Mouse (Mus musculus): Measurements from ENCODE around the gene Oser1.
A peak's percentile ranks its signal among the peaks of the same experiment; 100 is the strongest.
"Not testable (repeated sequence)": the region's sequence is repeated elsewhere in the genome, so short reads cannot be mapped to it uniquely, and the experiment has no call there.

The Oser1 gene

GRCm38 (mm10) chr2:163443543-163443942 is 19.0 kb upstream of the Oser1 start:
- DNase-seq (ENCODE audit: low spot score): no peak

GRCm38 (mm10) chr2:163439488-163439887 is 15.0 kb upstream of the Oser1 start:
- DNase-seq (ENCODE audit: low spot score): no peak

DNA sequence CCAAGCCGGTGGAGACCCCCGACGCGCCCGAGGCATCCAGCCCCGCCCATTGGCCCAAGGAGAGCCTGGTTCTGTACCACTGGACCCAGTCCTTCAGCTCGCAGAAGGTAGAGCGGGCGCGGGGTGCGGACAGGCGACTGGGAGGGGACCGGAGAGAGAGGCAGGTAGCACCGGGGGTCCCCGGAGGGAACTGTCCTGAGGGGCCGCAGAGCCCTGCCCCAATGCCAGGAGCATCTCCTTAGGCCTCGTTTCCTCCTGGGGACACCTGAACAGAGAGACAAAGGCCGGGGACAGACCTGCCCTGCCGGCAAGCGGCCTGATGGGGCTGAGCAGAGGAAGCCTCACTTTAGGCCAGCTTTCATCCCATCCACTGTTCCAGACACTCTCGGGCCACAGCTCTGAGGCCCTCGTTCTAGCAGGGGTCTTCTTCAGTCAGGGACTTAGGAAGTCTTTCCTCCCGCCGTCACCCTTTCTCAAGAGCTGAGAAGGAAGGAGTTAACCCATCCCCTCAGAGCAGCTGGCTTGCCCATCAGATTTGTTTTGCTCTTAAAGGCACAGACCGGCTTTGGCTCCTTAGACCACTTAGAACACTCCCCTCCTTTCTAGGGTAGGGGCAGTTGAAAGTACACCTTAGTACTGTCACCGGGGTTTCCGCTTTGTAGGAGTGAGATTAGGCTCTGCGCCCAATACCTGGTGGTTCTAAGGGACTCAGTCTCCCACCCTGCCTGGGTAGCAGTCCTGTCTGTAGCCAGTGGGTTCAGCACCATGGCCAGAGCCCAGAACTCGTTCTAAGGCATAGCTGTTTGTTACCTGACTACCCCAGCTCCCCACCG is 14.3 kb upstream of the Oser1 start:
- DNase-seq (ENCODE audit: low spot score): peak; percentile 74

DNA sequence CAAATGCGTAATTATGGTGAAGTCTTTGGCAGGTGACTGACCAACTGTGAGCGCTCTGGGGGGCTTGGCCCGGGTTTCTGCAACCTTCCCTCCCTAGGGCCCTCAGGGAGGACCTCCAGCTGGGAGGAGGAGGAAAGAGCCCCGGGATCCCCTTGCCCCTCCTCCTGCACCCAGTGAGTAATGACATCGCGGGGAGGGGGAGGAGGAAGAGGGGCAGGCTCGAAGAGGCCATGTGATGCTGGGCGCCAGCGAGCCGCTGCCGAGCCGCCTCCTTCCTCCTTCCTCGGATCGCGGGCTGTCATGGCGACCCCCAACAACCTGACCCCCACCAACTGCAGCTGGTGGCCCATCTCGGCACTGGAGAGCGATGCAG is 13.7 kb upstream of the Oser1 start, which contains the start of gene Gdap1l1:
TSS of gene Gdap1l1 (plus strand) at position 231 of the 373 bp plus-strand sequence.
- no peak for DNase-seq (ENCODE audit: low spot score)

GRCm38 (mm10) chr2:163437800-163438199 is 13.3 kb upstream of the Oser1 start:
- DNase-seq (ENCODE audit: low spot score): no peak

DNA sequence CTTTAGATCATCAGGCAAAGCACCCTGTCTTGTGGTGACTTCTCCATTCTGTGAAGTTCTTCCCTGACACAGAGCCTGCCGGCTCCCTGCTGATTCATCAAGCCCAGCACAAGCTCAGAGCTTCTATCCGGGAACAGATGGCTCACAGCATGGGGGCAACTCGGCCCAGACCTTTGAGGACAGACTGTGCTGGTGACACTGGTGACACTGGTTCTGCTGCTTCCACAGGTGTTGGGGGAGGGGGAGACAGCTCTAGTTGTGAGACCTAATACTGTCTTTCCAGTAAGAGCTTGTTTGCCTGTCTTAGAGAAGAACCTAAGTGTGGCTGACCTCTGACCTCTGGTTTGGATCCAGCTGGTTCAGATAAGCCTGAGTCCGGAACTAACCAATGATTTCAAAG is 9.5 kb upstream of the Oser1 start:
- DNase-seq (ENCODE audit: low spot score): no peak

DNA sequence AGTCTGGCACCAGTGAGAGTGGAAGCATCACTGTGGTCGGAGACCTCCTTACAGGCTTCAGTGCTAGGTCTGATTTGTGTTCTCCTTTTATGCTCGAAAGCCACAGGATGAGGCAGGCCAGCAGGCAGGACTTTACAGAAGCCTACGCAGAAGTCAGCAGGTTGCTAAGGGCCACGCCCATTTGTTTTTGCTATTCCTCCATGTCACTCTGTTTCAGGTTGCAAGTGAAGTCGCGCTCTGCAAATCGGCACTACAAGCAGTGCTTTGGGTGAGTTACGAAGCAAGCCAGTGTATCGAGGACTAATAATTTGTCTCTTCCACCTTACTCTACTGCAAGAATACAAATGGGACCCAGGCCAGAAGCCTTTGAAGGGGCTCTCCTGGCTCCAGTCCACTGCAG is 6.8 kb upstream of the Oser1 start:
- DNase-seq (ENCODE audit: low spot score): no peak

- no peak for DNase-seq (ENCODE audit: low spot score)
These were observed 4.0 kb upstream of the Oser1 start for GRCm38 (mm10) chr2:163428346-163429011.

GRCm38 (mm10) chr2:163422895-163423660 is 1.4 kb downstream of the Oser1 start:
- DNase-seq (ENCODE audit: low spot score): no peak

DNA sequence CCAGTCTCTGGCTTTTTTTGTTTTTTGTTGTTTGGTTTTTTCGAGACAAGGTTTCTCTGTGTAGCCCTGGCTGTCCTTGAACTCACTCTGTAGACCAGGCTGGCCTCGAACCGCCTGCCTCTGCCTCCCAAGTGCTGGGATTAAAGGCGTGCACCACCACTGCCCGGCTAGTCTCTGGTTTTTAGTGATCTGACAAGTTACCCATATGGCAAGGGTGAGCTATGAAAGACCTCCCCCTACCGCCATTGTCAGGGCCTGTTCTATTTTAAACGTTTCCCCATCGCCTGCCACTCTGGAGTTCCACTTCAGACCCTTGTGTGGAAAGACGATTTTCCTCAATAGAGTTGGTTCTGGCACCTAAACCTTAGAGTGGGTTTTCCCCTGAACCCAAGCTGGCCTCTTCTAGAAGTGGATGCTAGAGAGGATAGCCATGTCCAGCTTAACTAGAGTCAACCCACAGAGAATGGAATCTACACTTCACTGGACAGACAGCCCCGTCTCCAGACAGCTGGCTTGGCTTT is 4.1 kb downstream of the Oser1 start:
- no peak for DNase-seq (ENCODE audit: low spot score)

DNA sequence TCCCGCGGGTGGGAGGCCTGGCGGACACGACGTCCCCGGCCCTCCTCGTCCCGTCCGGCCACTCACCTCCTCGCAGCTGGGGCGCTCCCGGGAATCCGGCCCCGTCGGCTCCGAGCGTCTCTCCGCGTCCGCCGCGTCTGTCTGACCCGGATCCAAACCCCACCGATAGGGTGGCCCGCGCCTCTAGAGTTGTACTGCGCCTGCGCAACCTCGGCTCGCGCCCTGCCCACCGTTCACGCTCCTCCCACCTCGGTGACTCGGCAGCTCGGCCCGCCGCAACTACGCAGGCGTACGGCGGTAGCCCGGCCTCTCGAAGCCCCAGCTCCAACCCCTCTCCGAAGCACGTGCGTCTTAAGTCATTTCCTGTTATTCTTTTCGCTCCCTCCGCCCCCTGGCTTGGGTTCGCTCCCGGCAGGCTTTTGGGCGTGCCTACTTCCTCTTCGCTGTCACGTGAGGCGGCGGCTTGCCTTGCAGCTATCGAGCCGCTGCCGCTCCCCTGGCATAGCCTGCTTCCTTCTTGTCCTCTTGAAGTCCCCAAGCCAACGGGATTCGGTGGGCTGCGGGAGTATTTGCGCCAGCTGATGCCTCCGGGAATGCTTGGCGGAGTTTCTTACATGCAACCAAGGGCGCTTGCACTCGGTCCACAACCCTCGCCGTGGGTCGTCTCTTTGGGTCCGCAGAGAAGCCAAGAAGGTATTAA is 5.0 kb downstream of the Oser1 start:
- peak; percentile 99 for DNase-seq (ENCODE audit: low spot score)

DNA sequence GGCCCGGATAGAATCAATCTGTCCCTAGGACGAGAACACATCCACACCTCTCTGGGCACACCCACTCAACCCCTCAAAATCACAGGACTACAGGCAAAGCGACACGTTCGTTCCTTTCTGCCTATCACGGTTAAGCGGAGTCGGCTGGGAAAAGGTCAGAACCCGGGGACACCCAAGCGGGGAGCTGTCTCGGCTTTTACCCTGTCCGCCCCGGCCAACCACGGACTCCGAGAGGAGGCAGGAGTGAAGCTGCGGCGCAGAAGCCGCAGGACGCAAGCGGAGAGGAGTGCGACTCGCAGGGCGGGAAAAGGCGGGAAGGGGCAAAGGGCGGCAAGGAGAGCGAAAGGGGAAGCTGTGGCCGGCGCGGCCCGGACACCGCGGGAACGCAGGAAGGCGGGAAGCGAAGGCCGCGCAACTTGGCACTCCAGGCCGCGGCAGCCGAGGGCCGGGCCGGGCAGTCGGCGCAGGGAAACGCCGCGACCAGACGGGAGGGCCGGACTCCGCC is 5.6 kb downstream of the Oser1 start:
- DNase-seq (ENCODE audit: low spot score): peak; percentile 74

GRCm38 (mm10) chr2:163417830-163418229 is 6.7 kb downstream of the Oser1 start:
- no peak for DNase-seq (ENCODE audit: low spot score)

- DNase-seq (ENCODE audit: low spot score): no peak
These were observed 7.5 kb downstream of the Oser1 start for GRCm38 (mm10) chr2:163417026-163417425.

GRCm38 (mm10) chr2:163412846-163413590 is 11.5 kb downstream of the Oser1 start:
- no peak for DNase-seq (ENCODE audit: low spot score)

- DNase-seq (ENCODE audit: low spot score): no peak
These were observed 12.1 kb downstream of the Oser1 start for GRCm38 (mm10) chr2:163412419-163412818.

DNA sequence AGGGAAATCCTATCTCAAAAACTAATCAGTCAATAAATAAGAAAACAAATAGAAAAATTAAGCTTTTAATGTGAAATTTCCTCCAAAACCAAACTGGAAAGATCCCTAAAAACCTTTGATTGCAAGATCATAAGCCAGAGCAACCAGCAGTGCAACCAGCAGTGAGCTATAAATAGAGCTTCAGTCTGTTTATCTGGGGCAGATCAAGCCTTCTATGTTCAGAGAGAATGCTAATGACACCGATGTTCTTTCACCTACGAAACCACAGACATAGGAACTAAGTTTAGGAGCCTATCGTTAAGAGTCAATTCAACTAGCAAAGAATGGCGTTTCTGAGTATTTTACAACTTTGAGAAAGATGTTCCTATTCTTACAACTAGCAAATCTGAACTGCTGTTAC is 12.7 kb downstream of the Oser1 start:
- DNase-seq (ENCODE audit: low spot score): no peak

DNA sequence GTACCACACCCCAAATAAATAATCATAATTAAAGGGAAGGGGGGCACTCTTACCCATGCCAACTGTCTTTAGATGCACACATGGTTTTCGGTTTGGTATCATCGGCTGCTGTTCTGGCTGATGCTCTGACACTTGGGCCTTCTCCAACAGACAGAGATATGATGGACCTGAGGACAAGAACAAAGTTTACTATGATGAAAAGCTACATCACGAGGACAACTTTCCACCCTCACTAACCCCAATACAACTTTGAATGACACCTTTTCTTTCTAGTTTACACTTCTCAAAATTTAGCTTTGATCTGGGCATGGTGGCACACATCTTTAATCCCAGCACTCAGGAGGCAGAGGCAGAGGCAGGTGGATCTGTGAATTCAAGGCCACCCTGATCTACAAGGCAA is 13.2 kb downstream of the Oser1 start:
- DNase-seq (ENCODE audit: low spot score): not testable (repeated sequence)

DNA sequence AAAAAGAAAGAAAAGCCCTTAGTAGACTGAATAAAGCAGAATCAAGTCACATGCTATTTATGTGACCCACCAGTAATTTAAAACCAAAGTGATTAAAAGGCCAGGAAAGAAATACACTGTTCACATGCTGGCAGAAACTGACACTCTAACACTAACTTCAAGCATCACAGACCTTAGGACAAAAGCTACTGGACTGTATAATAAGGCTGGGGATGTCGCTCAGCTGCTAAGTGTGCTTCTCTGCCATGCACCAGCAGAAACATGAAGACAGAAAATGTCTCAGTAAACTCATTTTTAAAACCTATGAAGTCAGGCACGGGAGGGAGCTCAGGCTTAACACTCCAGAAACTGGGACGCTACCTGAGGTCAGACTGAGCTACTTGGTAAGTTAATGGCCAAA is 14.3 kb downstream of the Oser1 start:
- no peak for DNase-seq (ENCODE audit: low spot score)

- DNase-seq (ENCODE audit: low spot score): peak; percentile 76
These were observed 20.3 kb downstream of the Oser1 start for GRCm38 (mm10) chr2:163404037-163404815.

All from testis, postnatal 10 days (tissue).